Mouse (Mus musculus): ENCODE measurements around the gene Cacna1h. TPM values are rescaled to one million over a fixed set of nuclear protein-coding genes. Genes with fewer than 3 reads are reported as not detected.

The Cacna1h gene
- polyA plus RNA-seq, 1 experiment from 2014 or later, result 5.5 TPM

- Histone ChIP-seq H3K4me1 (ENCODE audit: control insufficient read depth, insufficient read depth, low read length) (peaks cover 54% of the 10 kb centered on the region), H3K9me3 (replicated peaks; ENCODE audit: control insufficient read depth, low read length) (no peaks in the 10 kb centered on the region), H3K4me2 (ENCODE audit: low read length) (no peak overlapping the region), H3K9ac (ENCODE audit: low read length) (0 out of 2 replicates have a peak overlapping the region, but pooled peaks have one; percentile 21), H3K27ac (ENCODE audit: low read depth, low read length) (peak overlapping the region; percentile 39; the same call in 1 of the 2 replicates), H3K36me3 (ENCODE audit: control insufficient read depth, insufficient read depth, low read length) (no peaks in the 10 kb centered on the region), H3K27me3 (replicated peaks; ENCODE audit: control insufficient read depth, insufficient read depth, low read length) (peaks cover 31% of the 10 kb centered on the region), H3K4me3 (ENCODE audit: low read depth, low read length) (no peak overlapping the region)
- no peak for ATAC-seq
- WGBS, result 59% methylated on average over 4 of the region's 4 CpGs
- no peak for DNase-seq (ENCODE audit: low spot score)
These were observed 26.2 kb downstream of the Cacna1h start for GRCm38 (mm10) chr17:25407352-25407751.

GRCm38 (mm10) chr17:25406011-25406441 lies 27.6 kb downstream of the Cacna1h start:
- peak; percentile 77 for ATAC-seq
- no peak overlapping the region for H3K4me3 ChIP-seq (ENCODE audit: low read depth, low read length)
- 5% methylated on average over 6 of the region's 6 CpGs for WGBS
- H3K4me1 ChIP-seq (ENCODE audit: control insufficient read depth, insufficient read depth, low read length), result peaks cover 50% of the 10 kb centered on the region
- H3K4me2 ChIP-seq (ENCODE audit: low read length), result no peak overlapping the region
- no peaks in the 10 kb centered on the region for H3K36me3 ChIP-seq (ENCODE audit: control insufficient read depth, insufficient read depth, low read length)
- H3K9ac ChIP-seq (ENCODE audit: low read length), result no peak overlapping the region
- peaks cover 45% of the 10 kb centered on the region for H3K27me3 ChIP-seq (replicated peaks; ENCODE audit: control insufficient read depth, insufficient read depth, low read length)
- peak overlapping the region; percentile 39; the same call in 1 of the 2 replicates for H3K27ac ChIP-seq (ENCODE audit: low read depth, low read length)
- no peaks in the 10 kb centered on the region for H3K9me3 ChIP-seq (replicated peaks; ENCODE audit: control insufficient read depth, low read length)
- DNase-seq (ENCODE audit: low spot score), result peak; percentile 89

GRCm38 (mm10) chr17:25405224-25405895 lies 28.2 kb downstream of the Cacna1h start:
- no peaks in the 10 kb centered on the region for H3K9me3 ChIP-seq (replicated peaks; ENCODE audit: control insufficient read depth, low read length)
- 1% methylated on average over 10 of the region's 10 CpGs for WGBS
- peak; percentile 8; the same call in 1 of the 2 replicates for ATAC-seq
- no peak for DNase-seq (ENCODE audit: low spot score)
- no peak overlapping the region for H3K4me3 ChIP-seq (ENCODE audit: low read depth, low read length)
- no peak overlapping the region for H3K9ac ChIP-seq (ENCODE audit: low read length)
- peaks cover 44% of the 10 kb centered on the region for H3K4me1 ChIP-seq (ENCODE audit: control insufficient read depth, insufficient read depth, low read length)
- H3K27ac ChIP-seq (ENCODE audit: low read depth, low read length), result peak overlapping the region; percentile 63; the same call in 1 of the 2 replicates
- H3K36me3 ChIP-seq (ENCODE audit: control insufficient read depth, insufficient read depth, low read length), result no peaks in the 10 kb centered on the region
- H3K4me2 ChIP-seq (ENCODE audit: low read length), result no peak overlapping the region
- peaks cover 51% of the 10 kb centered on the region for H3K27me3 ChIP-seq (replicated peaks; ENCODE audit: control insufficient read depth, insufficient read depth, low read length)

GRCm38 (mm10) chr17:25404190-25404589 lies 29.4 kb downstream of the Cacna1h start:
- H3K27ac ChIP-seq (ENCODE audit: low read depth, low read length), result peak overlapping the region; percentile 63; the same call in 1 of the 2 replicates
- H3K36me3 ChIP-seq (ENCODE audit: control insufficient read depth, insufficient read depth, low read length), result no peaks in the 10 kb centered on the region
- WGBS, result 9% methylated on average over 3 of the region's 3 CpGs
- H3K9ac ChIP-seq (ENCODE audit: low read length), result no peak overlapping the region
- ATAC-seq, result no peak; the same call in 1 of the 2 replicates
- peak; percentile 61 for DNase-seq (ENCODE audit: low spot score)
- no peaks in the 10 kb centered on the region for H3K9me3 ChIP-seq (replicated peaks; ENCODE audit: control insufficient read depth, low read length)
- no peak overlapping the region for H3K4me3 ChIP-seq (ENCODE audit: low read depth, low read length)
- peaks cover 33% of the 10 kb centered on the region for H3K4me1 ChIP-seq (ENCODE audit: control insufficient read depth, insufficient read depth, low read length)
- no peak overlapping the region for H3K4me2 ChIP-seq (ENCODE audit: low read length)
- peaks cover 58% of the 10 kb centered on the region for H3K27me3 ChIP-seq (replicated peaks; ENCODE audit: control insufficient read depth, insufficient read depth, low read length)

GRCm38 (mm10) chr17:25402224-25402623 lies 31.4 kb downstream of the Cacna1h start:
- H3K4me1 ChIP-seq (ENCODE audit: control insufficient read depth, insufficient read depth, low read length), result peaks cover 27% of the 10 kb centered on the region
- ATAC-seq (no peak), DNase-seq (ENCODE audit: low spot score) (no peak)
- no peak overlapping the region for H3K4me3 ChIP-seq (ENCODE audit: low read depth, low read length)
- no peaks in the 10 kb centered on the region for H3K9me3 ChIP-seq (replicated peaks; ENCODE audit: control insufficient read depth, low read length)
- H3K36me3 ChIP-seq (ENCODE audit: control insufficient read depth, insufficient read depth, low read length), result no peaks in the 10 kb centered on the region
- no peak overlapping the region for H3K4me2 ChIP-seq (ENCODE audit: low read length)
- peaks cover 56% of the 10 kb centered on the region for H3K27me3 ChIP-seq (replicated peaks; ENCODE audit: control insufficient read depth, insufficient read depth, low read length)
- H3K9ac ChIP-seq (ENCODE audit: low read length), result no peak overlapping the region
- no peak overlapping the region for H3K27ac ChIP-seq (ENCODE audit: low read depth, low read length)
- WGBS, result 78% methylated on average over 13 of the region's 13 CpGs

- no peaks in the 10 kb centered on the region for H3K36me3 ChIP-seq (ENCODE audit: control insufficient read depth, insufficient read depth, low read length)
- H3K27ac ChIP-seq (ENCODE audit: low read depth, low read length), result no peak overlapping the region
- H3K4me3 ChIP-seq (ENCODE audit: low read depth, low read length), result no peak overlapping the region
- 0% methylated on average over 4 of the region's 4 CpGs for WGBS
- H3K9ac ChIP-seq (ENCODE audit: low read length), result no peak overlapping the region
- DNase-seq (ENCODE audit: low spot score) (no peak), ATAC-seq (no peak)
- peaks cover 21% of the 10 kb centered on the region for H3K4me1 ChIP-seq (ENCODE audit: control insufficient read depth, insufficient read depth, low read length)
- peaks cover 56% of the 10 kb centered on the region for H3K27me3 ChIP-seq (replicated peaks; ENCODE audit: control insufficient read depth, insufficient read depth, low read length)
- H3K4me2 ChIP-seq (ENCODE audit: low read length), result no peak overlapping the region
- no peaks in the 10 kb centered on the region for H3K9me3 ChIP-seq (replicated peaks; ENCODE audit: control insufficient read depth, low read length)
These were observed 32.1 kb downstream of the Cacna1h start for GRCm38 (mm10) chr17:25401491-25401890.

GRCm38 (mm10) chr17:25400443-25400842 lies 33.1 kb downstream of the Cacna1h start:
- no peaks in the 10 kb centered on the region for H3K9me3 ChIP-seq (replicated peaks; ENCODE audit: control insufficient read depth, low read length)

GRCm38 (mm10) chr17:25398520-25398838 lies 35.1 kb downstream of the Cacna1h start:
- H3K9ac ChIP-seq (ENCODE audit: low read length), result no peak overlapping the region
- no peaks in the 10 kb centered on the region for H3K36me3 ChIP-seq (ENCODE audit: control insufficient read depth, insufficient read depth, low read length)
- no peak overlapping the region for H3K4me2 ChIP-seq (ENCODE audit: low read length)
- peaks cover 44% of the 10 kb centered on the region for H3K27me3 ChIP-seq (replicated peaks; ENCODE audit: control insufficient read depth, insufficient read depth, low read length)
- no peaks in the 10 kb centered on the region for H3K9me3 ChIP-seq (replicated peaks; ENCODE audit: control insufficient read depth, low read length)
- H3K27ac ChIP-seq (ENCODE audit: low read depth, low read length), result no peak overlapping the region
- DNase-seq (ENCODE audit: low spot score) (peak; percentile 66), ATAC-seq (peak; percentile 65)
- H3K4me1 ChIP-seq (ENCODE audit: control insufficient read depth, insufficient read depth, low read length), result no peaks in the 10 kb centered on the region
- H3K4me3 ChIP-seq (ENCODE audit: low read depth, low read length), result no peak overlapping the region
- 4% methylated on average over 13 of the region's 13 CpGs for WGBS

More at GRCm38 (mm10) chr17:25400443-25400842, 33.1 kb downstream of the Cacna1h start:
- DNase-seq (ENCODE audit: low spot score) (no peak), ATAC-seq (no peak)
- 10% methylated on average over 7 of the region's 7 CpGs for WGBS
- H3K4me1 ChIP-seq (ENCODE audit: control insufficient read depth, insufficient read depth, low read length), result peaks cover 10% of the 10 kb centered on the region
- H3K27me3 ChIP-seq (replicated peaks; ENCODE audit: control insufficient read depth, insufficient read depth, low read length), result peaks cover 56% of the 10 kb centered on the region
- H3K4me3 ChIP-seq (ENCODE audit: low read depth, low read length), result no peak overlapping the region
- H3K27ac ChIP-seq (ENCODE audit: low read depth, low read length), result no peak overlapping the region
- no peaks in the 10 kb centered on the region for H3K36me3 ChIP-seq (ENCODE audit: control insufficient read depth, insufficient read depth, low read length)
- no peak overlapping the region for H3K9ac ChIP-seq (ENCODE audit: low read length)
- H3K4me2 ChIP-seq (ENCODE audit: low read length), result no peak overlapping the region

GRCm38 (mm10) chr17:25397804-25398519 lies 35.6 kb downstream of the Cacna1h start:
- Histone ChIP-seq H3K4me2 (ENCODE audit: low read length) (no peak overlapping the region), H3K27me3 (replicated peaks; ENCODE audit: control insufficient read depth, insufficient read depth, low read length) (peaks cover 39% of the 10 kb centered on the region), H3K4me3 (ENCODE audit: low read depth, low read length) (no peak overlapping the region), H3K27ac (ENCODE audit: low read depth, low read length) (no peak overlapping the region), H3K4me1 (ENCODE audit: control insufficient read depth, insufficient read depth, low read length) (no peaks in the 10 kb centered on the region), H3K36me3 (ENCODE audit: control insufficient read depth, insufficient read depth, low read length) (no peaks in the 10 kb centered on the region), H3K9me3 (replicated peaks; ENCODE audit: control insufficient read depth, low read length) (no peaks in the 10 kb centered on the region), H3K9ac (ENCODE audit: low read length) (no peak overlapping the region)
- WGBS, result 22% methylated on average over 14 of the region's 14 CpGs
- ATAC-seq (peak; percentile 80), DNase-seq (ENCODE audit: low spot score) (peak; percentile 88)

Measured in forebrain, embryonic 14.5 days (tissue).